Mouse (Mus musculus) stomach, postnatal 0 days (tissue): ENCODE results near the gene Prkaa1.

Experiments used
- CTCF ChIP-seq: IDR thresholded peaks from 2 replicates; pipeline ENCODE4 v1.5.1; 2016; ENCODE audit warnings: antibody characterized with exemption, low read depth, mild to moderate bottlenecking, moderate library complexity
- EP300 ChIP-seq: optimal IDR thresholded peaks from 2 replicates; pipeline ENCODE3; 2016; ENCODE audit warnings: antibody characterized with exemption

DNA sequence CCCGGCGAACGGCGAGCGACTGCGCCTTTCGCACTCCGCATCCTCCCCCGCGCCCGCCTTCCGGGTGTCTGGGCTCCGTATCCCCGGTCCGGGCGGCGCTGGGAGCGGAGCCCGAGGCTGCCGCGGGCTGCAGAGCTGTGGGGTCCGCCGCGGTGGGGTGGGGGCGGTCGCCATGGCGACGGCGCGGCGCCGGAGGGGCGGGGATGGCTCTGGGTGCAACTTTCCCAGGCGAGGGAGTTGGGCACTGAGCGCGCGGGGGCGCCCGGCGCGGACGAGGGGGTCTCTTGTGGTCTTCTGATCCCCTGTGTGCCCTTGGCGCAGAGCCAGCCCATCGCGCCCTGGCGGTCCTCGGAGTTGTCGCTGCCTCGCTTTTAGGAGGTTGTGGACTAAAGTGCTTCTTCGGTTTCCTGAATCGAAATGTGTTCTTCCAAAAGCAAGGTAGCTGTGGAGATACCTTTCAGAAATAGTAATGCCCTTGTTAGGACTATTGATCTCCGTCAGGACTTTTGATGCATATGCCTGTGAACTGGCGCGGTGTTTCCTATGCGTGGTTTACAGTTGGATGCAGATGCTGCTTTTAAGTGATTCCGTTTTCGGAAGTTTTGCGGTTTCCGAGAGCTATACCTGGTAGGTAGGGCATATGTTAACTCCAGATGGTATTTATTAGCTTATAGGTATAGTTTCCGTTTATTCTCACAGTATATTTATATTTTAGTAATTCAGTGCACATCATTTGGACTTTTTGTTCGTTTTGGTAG, 539 bp downstream of the Prkaa1 start:
- TF ChIP-seq CTCF = peak; percentile 47; the same call in 1 of the 2 replicates
- TF ChIP-seq EP300 = no peak
